Mouse (Mus musculus): ENCODE measurements at regions not wholly inside any gene's neighbourhood (a gene's known extent, or its start where the extent isn't known, plus 50 kb on each side); places are given as distances from the start of the nearest gene placed in this dataset.

DNA sequence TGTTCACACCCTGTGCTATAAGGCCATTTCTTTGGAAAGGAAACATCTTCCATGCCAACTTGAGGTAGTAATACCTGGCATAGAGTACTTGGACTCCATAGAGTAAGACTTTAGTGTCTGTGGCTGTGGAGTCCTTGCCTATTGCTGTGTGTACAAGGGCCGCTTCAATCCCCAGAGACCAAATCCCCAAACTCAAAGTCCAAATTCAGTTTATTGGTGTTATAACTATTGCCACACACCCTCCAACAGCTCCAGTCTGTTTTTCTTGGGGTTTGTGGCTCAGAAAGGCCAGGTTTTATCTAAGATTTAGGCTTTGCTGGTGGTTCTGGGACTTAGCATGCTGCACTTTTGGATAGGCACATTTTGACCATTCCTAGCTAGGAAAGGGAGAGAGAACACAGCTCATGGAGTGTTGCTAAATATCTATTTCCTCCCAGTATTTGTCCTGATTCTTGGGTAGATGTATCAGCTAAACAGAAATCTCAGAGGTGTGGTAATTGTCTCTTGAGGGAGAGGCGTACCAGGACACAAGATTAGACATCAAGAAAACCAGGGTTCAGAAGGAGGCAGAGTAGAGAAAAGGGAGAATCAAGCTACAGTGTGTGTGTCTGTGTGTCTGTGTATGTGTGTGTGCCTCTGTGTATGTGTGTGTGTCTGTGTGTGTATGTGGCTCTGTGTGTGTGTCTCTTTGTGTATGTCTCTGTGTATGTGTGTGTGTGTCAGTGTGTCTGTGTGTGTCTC lies 65.3 kb upstream of the Parp11 start:
- TF ChIP-seq CTCF (IDR thresholded peaks at IDR 0.05; ENCODE audit: borderline replicate concordance, insufficient read depth, low read depth, low read length), result no peak
- TF ChIP-seq POLR2A (IDR thresholded peaks at IDR 0.05; ENCODE audit: borderline replicate concordance, insufficient read depth, low read length), result no peak
